Mouse (Mus musculus) midbrain, embryonic 15.5 days (tissue): ENCODE measurements around the gene Plekhg6. TPM values are rescaled to one million over a fixed set of nuclear protein-coding genes. Genes with fewer than 3 reads are reported as not detected.

Experiments used
- ATAC-seq: fragments of 200-750 bp; cut with Nextera tagmentation; replicated peaks from 2 replicates; pipeline ENCODE4 v1.8.0; 2017; ENCODE audit warnings: moderate TSS enrichment
- H3K27ac ChIP-seq: fragments of 300-500 bp; sonication (generic); 2 replicates; pipeline ENCODE4 v1.5.1; 2015; ENCODE audit warnings: mild to moderate bottlenecking, inconsistent platforms
- H3K27me3 ChIP-seq: fragments of 300-500 bp; sonication (generic); replicated peaks from 2 replicates; pipeline ENCODE4 v1.6.1; 2015; ENCODE audit warnings: inconsistent platforms
- H3K36me3 ChIP-seq: fragments of 300-500 bp; sonication (generic); replicated peaks from 2 replicates; pipeline ENCODE4 v1.6.1; 2015; ENCODE audit warnings: inconsistent platforms
- H3K4me1 ChIP-seq: fragments of 300-500 bp; sonication (generic); 2 replicates; pipeline ENCODE4 v1.6.1; 2015; ENCODE audit warnings: inconsistent platforms
- H3K4me2 ChIP-seq: fragments of 300-500 bp; sonication (generic); 2 replicates; pipeline ENCODE4 v1.6.1; 2015; ENCODE audit warnings: inconsistent platforms, mild to moderate bottlenecking, moderate library complexity
- H3K4me3 ChIP-seq: fragments of 300-500 bp; sonication (generic); 2 replicates; pipeline ENCODE4 v1.5.1; 2015; ENCODE audit warnings: mild to moderate bottlenecking, inconsistent platforms
- H3K9ac ChIP-seq: fragments of 300-500 bp; sonication (generic); 2 replicates; pipeline ENCODE4 v1.6.1; 2015; ENCODE audit warnings: mild to moderate bottlenecking, inconsistent platforms
- H3K9me3 ChIP-seq: fragments of 300-500 bp; sonication (generic); 2 replicates; pipeline ENCODE4 v1.6.1; 2016; ENCODE audit warnings: inconsistent platforms
- WGBS: fragments of 180-500 bp; shearing (Covaris S2); methylation state at CpG from one replicate; pipeline ENCODE4 v1.1.7; 2015; ENCODE audit warnings: mixed read lengths; 5-methylcytosine and 5-hydroxymethylcytosine counted together
- polyA plus RNA-seq: library from polyadenylated mRNA; unstranded; fragments of >200 nt; fragmentation: Nextera tagmentation; extraction: Ambion mirVana; gene quantifications from 2 replicates; pipeline ENCODE4 v1.2.1, GENCODE M21; 2015

Plekhg6 gene
- polyA plus RNA-seq, 1 experiment from 2014 or later = 0.32 TPM

DNA sequence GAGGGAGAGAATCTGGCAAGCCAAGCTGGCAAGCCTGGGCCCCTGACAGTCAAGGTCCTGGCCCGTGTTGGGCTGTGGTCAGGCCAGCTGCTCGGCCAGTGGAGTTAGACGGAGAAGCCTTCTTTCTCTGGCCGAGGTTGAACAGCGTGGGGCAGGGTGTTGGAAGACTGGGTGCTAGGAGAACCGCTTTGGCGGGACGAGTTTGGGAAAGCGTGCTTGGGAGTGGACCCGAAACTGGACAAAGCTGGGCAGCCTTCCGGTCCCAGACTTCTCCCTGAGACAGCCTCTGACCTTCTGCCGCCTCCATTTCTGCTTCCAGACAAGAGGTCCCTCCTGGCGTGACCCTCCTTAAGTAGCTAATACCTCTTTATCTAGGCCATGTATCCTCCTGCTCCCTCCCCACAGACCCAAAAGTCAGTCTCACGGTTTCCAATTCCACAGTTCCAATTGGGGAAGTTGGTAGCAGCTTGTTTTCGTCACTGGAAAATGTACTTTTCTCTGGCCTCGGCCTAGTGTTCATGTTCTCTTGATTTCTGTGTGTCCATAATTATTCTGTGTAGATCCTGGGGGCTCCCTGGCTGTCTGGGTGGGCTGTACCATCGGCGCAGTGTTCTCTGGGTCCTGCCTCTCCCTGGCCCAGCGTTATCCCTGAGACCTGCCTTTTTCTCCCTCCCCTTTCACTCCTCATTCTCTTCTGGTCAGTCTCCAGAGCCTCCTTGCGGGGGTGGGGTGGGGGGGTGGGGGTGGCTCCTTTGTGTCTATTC is 30.2 kb downstream of the Plekhg6 start:
- H3K36me3 ChIP-seq = no peaks in the 10 kb centered on the region
- H3K9ac ChIP-seq = peak overlapping the region; percentile 4; the same call in 1 of the 2 replicates
- H3K4me2 ChIP-seq = peak overlapping the region; percentile 47
- peak overlapping the region; percentile 31 for H3K4me3 ChIP-seq
- 0 out of 2 replicates have a peak, but pooled peaks cover 16% of the 10 kb centered on the region for H3K27me3 ChIP-seq
- H3K27ac ChIP-seq = no peak overlapping the region
- WGBS = 9% methylated on average over 20 of the region's 20 CpGs
- peaks cover 23% of the 10 kb centered on the region for H3K4me1 ChIP-seq
- no peak for ATAC-seq
- no peaks in the 10 kb centered on the region for H3K9me3 ChIP-seq

DNA sequence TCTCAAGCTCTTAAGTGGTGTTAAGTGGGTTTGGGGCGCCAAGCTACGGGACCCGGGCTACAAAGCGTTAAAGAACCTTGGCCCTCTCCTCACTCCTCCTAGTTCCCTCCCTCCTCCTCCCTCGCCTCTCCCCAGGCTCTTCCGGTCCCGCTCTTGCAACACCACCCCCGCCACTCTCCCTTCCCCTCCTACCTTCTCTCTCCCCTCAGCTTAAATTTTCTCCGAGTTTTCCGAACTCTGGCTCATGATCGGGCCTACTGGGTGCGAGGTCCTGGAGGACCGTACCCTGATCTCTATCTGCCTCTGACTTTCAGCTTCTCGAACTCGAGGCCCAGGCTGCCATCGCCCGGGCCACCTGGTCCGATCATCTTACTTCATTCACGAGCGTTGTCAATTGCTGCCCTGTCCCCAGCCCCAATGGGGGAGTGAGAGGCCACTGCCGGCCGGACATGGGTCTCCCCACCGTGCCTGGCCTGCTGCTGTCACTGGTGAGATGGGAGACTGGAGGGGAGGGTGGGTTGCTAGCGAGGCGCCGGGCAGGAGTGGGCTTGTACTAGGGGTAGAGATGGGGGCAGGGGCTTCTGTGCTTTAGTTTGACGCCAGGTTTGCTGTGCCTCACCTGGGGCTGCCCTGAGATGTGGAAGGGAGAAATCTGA is 30.9 kb downstream of the Plekhg6 start:
- ATAC-seq = peak; percentile 63
- Histone ChIP-seq H3K4me3 (peak overlapping the region; percentile 31), H3K27me3 (0 out of 2 replicates have a peak, but pooled peaks cover 16% of the 10 kb centered on the region), H3K4me1 (peaks cover 17% of the 10 kb centered on the region), H3K27ac (no peak overlapping the region), H3K9ac (peak overlapping the region; percentile 4; the same call in 1 of the 2 replicates), H3K4me2 (peak overlapping the region; percentile 47), H3K9me3 (no peaks in the 10 kb centered on the region), H3K36me3 (no peaks in the 10 kb centered on the region)
- WGBS = under 1% methylated on average over 27 of the region's 27 CpGs

DNA sequence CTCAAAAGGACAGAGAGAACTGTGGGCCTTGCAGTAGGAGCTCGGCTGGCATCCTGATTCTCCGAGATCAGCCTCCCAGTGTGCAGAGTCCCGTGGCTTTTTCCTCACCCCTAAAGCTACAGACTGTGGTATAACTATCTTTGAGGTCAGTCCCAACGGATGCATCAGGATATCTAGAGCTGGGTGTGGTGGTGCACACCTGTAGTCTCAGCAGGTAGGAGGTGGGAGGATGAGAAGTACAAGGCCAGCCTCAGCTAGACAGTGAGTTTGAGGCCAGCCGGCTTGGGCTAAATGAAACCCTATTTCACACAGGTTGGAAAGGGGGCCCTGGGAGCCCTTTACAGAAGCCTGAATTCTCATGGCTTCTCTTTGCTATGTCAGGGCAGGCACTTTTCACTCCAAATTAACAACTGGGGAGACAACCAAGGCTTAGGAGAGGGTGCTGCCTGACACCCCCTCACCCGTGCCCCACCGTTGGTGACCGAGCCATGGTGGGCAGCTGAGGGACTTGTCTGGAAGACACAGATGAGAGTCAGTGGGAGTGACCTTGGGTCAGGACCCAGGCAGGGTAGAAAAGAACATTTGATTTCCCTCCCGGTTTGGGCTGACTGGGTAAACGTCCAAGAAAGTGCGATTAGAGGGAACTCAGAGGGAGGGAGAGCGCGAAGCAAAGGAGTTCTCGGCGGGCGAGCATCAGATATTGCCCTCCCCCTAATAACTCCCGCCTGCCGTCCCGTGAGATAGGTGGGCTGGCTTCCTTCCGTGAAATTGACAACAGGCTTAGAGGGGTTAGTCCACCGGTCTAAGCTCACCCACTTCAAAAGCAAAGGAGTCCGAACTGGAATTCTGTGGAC is 31.6 kb downstream of the Plekhg6 start, which contains the start of gene Tnfrsf1a:
Gene Tnfrsf1a (plus strand): TSS at position 642 of the 854 bp plus-strand sequence.
- ATAC-seq = peak; percentile 24; the same call in 1 of the 2 replicates
- peak within 1 kb of the TSS; percentile 4; the same call in 1 of the 2 replicates for H3K9ac ChIP-seq
- WGBS = 7% methylated on average over 22 of the region's 22 CpGs
- H3K4me1 ChIP-seq = peaks cover 14% of the 10 kb centered on the region
- peak within 1 kb of the TSS; percentile 31 for H3K4me3 ChIP-seq
- H3K27ac ChIP-seq = no peak within 1 kb of the TSS
- no peaks in the 10 kb centered on the region for H3K9me3 ChIP-seq
- H3K27me3 ChIP-seq = 0 out of 2 replicates have a peak, but pooled peaks cover 16% of the 10 kb centered on the region
- H3K36me3 ChIP-seq = no peaks in the 10 kb centered on the region
- H3K4me2 ChIP-seq = peak within 1 kb of the TSS; percentile 47

DNA sequence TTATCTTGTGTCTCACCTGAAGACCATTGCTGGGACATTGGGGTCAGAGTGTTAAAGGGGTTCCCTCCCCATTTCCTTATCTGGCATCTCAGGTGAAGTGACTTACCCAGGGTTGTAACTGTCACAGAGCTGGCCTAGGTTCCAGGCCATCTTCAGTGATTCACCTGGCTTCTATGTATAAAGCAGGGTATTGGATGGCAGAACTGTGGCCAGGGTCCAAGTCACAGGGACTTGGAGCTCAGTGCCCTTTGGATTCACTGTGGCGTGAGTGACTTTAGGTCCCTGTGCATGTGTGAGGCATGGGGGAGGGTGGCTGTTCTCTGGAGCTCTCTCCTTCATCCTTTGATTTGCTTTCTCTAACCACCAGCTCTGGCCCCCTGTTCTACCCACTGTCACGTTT is 34.6 kb downstream of the Plekhg6 start:
- H3K4me1 ChIP-seq = peaks cover 14% of the 10 kb centered on the region
- 0 out of 2 replicates have a peak, but pooled peaks cover 13% of the 10 kb centered on the region for H3K27me3 ChIP-seq
- no peaks in the 10 kb centered on the region for H3K9me3 ChIP-seq
- H3K4me2 ChIP-seq = no peak overlapping the region
- no peak overlapping the region for H3K4me3 ChIP-seq
- no peaks in the 10 kb centered on the region for H3K36me3 ChIP-seq
- H3K27ac ChIP-seq = no peak overlapping the region
- no peak overlapping the region for H3K9ac ChIP-seq
- ATAC-seq = no peak
- 57% methylated on average over 2 of the region's 2 CpGs for WGBS

DNA sequence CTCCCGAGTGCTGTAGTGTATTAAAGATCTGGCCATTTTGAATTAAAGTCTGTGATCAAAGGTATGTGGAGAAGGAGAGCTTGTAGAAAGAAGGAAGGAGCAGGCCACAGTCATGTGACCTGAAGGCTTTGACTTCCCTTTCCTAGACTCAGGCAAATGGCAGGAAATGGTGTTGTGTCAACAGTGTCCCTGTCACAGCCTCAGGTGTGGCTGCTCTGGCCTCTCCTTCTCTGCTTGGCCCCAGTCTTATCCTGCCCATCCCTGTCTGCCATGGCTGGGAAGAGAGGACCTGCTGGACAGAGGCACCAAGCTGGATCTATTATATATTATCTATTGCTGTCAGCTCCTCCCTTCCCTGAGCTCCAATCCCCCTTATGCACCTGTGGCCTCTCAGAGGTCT is 35.0 kb downstream of the Plekhg6 start:
- no peak for ATAC-seq
- H3K36me3 ChIP-seq = no peaks in the 10 kb centered on the region
- H3K4me2 ChIP-seq = no peak overlapping the region
- no peak overlapping the region for H3K27ac ChIP-seq
- H3K4me3 ChIP-seq = no peak overlapping the region
- H3K4me1 ChIP-seq = peaks cover 14% of the 10 kb centered on the region
- WGBS = 62% methylated on average over 1 of the region's 1 CpGs
- no peak overlapping the region for H3K9ac ChIP-seq
- H3K9me3 ChIP-seq = no peaks in the 10 kb centered on the region
- H3K27me3 ChIP-seq = 0 out of 2 replicates have a peak, but pooled peaks cover 13% of the 10 kb centered on the region

DNA sequence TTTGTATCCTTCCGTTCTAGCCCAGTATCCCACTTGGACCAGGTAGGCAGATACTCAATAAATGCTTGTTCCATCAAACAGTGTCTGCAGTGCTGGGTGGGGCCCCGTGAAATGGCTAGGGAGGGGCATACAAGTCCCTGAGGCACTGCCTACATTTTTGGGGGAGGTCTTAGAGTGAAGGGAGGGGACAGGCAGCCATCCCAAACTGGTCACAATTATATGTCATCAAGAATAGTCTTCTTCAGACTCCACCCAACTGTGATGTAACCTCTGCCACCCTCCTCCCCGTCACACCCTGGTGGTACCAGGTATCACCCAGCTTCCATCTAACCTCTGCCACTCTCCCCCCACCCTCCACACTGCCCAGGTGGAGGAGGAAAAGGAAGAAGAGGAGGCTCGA is 35.7 kb downstream of the Plekhg6 start:
- Histone ChIP-seq H3K9me3 (no peaks in the 10 kb centered on the region), H3K4me2 (no peak overlapping the region), H3K4me3 (no peak overlapping the region), H3K9ac (no peak overlapping the region), H3K27me3 (0 out of 2 replicates have a peak, but pooled peaks cover 6% of the 10 kb centered on the region), H3K4me1 (peaks cover 11% of the 10 kb centered on the region), H3K36me3 (no peaks in the 10 kb centered on the region), H3K27ac (no peak overlapping the region)
- no peak for ATAC-seq
- WGBS = 69% methylated on average over 4 of the region's 4 CpGs

DNA sequence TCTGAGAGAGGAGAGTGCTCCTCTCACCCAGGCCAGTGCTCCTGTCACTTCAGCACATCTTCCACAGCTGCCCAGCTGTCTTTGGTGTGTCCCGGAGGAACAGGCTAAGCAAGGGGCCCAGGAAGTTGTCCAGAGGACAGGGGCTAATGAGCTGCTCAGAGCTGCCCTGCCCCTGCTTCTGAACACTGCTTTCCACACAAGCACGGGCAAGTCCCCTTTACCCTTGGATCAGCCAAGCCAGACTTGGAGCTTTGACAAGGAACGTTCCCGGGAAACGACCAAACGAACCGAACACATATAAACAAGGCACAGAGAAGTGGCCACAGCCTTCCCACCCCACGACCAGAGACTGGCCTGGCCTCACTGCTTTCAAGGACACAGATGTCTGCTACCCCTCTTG is 36.5 kb downstream of the Plekhg6 start:
- 36% methylated on average over 8 of the region's 8 CpGs for WGBS
- no peak for ATAC-seq
- H3K27me3 ChIP-seq = 0 out of 2 replicates have a peak, but pooled peaks cover 4% of the 10 kb centered on the region
- H3K36me3 ChIP-seq = no peaks in the 10 kb centered on the region
- H3K9ac ChIP-seq = no peak overlapping the region
- no peak overlapping the region for H3K27ac ChIP-seq
- peaks cover 3% of the 10 kb centered on the region for H3K4me1 ChIP-seq
- H3K4me3 ChIP-seq = no peak overlapping the region
- H3K9me3 ChIP-seq = no peaks in the 10 kb centered on the region
- H3K4me2 ChIP-seq = no peak overlapping the region

DNA sequence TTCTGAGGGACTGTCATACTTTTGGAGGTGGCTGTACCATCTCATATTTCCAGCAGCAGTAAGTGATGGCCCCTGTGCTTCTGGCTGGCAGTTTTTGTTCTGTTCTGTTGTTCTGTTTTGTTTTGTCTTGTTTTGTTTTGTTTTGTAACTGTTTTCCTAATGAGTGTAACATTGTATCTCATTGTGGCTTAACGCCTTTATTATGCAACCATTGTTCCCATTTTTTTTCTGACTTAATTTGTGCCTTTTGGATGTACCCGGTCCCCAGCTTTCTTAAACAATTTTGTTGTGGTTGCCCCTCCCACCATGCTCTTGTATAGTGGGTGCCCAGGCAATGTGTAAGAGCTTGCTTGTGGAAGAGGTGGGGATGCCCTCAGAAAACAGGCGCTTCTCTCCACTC is 38.4 kb downstream of the Plekhg6 start:
- Histone ChIP-seq H3K27ac (no peak overlapping the region), H3K27me3 (no peaks in the 10 kb centered on the region), H3K36me3 (no peaks in the 10 kb centered on the region), H3K9ac (no peak overlapping the region), H3K4me2 (no peak overlapping the region), H3K9me3 (no peaks in the 10 kb centered on the region), H3K4me3 (no peak overlapping the region), H3K4me1 (no peaks in the 10 kb centered on the region)
- 57% methylated on average over 3 of the region's 3 CpGs for WGBS
- ATAC-seq = no peak

DNA sequence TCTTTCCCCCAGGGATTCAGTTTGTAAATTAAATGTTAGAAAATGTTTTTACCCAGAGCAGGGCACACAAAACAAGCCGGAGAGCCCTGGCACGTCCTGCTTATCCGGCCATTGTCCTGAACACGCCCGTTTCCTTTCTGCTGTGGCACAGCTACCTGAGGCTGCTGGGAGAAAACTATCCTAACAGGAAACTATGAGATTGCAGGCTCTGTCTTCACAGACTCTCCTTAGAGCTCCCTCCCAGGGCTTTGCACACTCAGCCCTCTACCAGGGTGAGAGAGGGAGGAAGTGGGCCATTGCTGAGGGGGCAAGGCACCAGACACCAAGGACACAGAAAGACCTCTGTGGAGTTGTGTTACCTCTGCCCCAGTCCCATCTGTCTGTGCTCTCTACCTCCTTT is 40.3 kb downstream of the Plekhg6 start:
- 70% methylated on average over 5 of the region's 5 CpGs for WGBS
- H3K9me3 ChIP-seq = no peaks in the 10 kb centered on the region
- H3K27ac ChIP-seq = no peak overlapping the region
- no peak overlapping the region for H3K4me3 ChIP-seq
- no peak overlapping the region for H3K9ac ChIP-seq
- H3K36me3 ChIP-seq = no peaks in the 10 kb centered on the region
- no peaks in the 10 kb centered on the region for H3K4me1 ChIP-seq
- no peak overlapping the region for H3K4me2 ChIP-seq
- no peak for ATAC-seq
- H3K27me3 ChIP-seq = no peaks in the 10 kb centered on the region

DNA sequence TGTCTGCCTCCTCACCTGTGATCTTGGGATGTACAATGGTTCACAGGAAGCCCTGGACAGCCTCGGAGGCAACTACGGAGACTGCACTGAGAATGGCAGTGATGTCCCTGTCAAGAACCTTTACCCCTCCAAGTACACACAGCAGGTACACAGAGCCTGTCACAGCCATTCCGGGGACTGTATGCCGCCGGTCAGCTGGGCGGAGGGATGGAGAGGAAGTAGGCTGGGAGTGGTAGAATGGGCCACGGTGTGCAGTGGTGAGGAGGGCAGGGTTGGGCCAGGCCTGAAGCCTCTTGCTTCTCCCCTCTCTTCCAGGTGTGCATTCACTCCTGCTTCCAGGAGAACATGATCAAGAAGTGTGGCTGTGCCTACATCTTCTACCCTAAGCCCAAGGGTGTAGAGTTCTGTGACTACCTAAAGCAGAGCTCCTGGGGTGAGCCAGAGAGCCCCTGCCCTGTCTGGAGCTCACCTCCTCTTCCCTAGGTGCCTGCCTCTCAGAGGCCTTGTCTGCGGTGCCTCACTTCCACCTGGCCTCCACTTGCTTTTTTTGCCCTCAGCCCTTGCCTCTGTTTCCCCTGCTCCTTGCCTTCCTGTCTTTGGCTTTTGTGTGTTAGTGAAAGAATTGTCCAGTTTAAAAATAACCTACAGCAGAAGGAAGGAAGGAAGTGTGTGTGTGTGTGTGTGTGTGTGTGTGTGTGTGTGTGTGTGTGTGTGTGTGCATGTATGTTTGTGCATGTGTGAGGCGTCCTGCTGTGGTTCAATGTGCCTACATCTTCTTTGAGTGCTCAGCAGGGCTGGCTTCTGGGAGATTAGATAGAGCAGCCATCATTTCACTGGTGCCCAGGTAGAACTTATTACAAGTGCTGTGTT is 41.6 kb downstream of the Plekhg6 start:
- ATAC-seq = no peak
- H3K27ac ChIP-seq = no peak overlapping the region
- no peaks in the 10 kb centered on the region for H3K4me1 ChIP-seq
- no peak overlapping the region for H3K4me3 ChIP-seq
- no peak overlapping the region for H3K9ac ChIP-seq
- no peaks in the 10 kb centered on the region for H3K9me3 ChIP-seq
- H3K27me3 ChIP-seq = no peaks in the 10 kb centered on the region
- 71% methylated on average over 9 of the region's 9 CpGs for WGBS
- H3K4me2 ChIP-seq = no peak overlapping the region
- H3K36me3 ChIP-seq = no peaks in the 10 kb centered on the region

DNA sequence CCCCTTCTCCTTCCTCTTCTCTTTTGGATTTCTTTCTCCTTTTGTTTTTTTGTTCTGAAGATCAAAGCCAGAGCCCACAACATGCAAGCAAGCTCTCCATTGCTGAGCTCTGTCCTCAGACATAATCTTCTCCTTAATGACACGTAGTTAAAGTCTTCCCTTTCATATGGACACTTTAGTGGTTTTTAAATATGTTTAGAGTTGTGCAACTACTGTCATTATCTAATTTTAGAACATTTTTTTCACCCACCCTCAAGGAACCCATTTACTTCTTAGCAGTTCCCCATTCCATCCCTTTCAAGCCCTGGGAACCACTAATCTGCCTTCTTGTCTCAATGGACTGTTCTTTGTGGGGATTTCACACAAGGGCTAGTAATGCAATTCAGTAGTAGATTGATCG is 46.2 kb downstream of the Plekhg6 start:
- no peak overlapping the region for H3K4me2 ChIP-seq
- ATAC-seq = no peak
- H3K9me3 ChIP-seq = no peaks in the 10 kb centered on the region
- no peaks in the 10 kb centered on the region for H3K36me3 ChIP-seq
- H3K4me1 ChIP-seq = peaks cover 8% of the 10 kb centered on the region; the same call in 1 of the 2 replicates
- no peak overlapping the region for H3K4me3 ChIP-seq
- H3K27ac ChIP-seq = no peak overlapping the region
- WGBS = 43% methylated on average over 2 of the region's 2 CpGs
- no peak overlapping the region for H3K9ac ChIP-seq
- H3K27me3 ChIP-seq = no peaks in the 10 kb centered on the region
